Mouse (Mus musculus): ENCODE measurements around the gene Hint2.

Hint2 gene

GRCm38 (mm10) chr4:43656339-43657109 is at the start of gene Hint2:
TSS of gene Hint2 (minus strand) at chr4:43656466.
- peak; percentile 98 for DNase-seq

GRCm38 (mm10) chr4:43705991-43706390 is 49.7 kb upstream of the Hint2 start:
- DNase-seq = no peak

- DNase-seq = no peak
These were observed 47.6 kb upstream of the Hint2 start for GRCm38 (mm10) chr4:43703851-43704250.

- no peak for DNase-seq
These were observed 47.2 kb upstream of the Hint2 start for GRCm38 (mm10) chr4:43703439-43703838.

GRCm38 (mm10) chr4:43700707-43701106 is 44.4 kb upstream of the Hint2 start, which contains the start of gene Olfr70:
TSS of gene Olfr70 (minus strand) at chr4:43700807.
- no peak for DNase-seq

- DNase-seq = peak; percentile 49
These were observed 40.3 kb upstream of the Hint2 start for GRCm38 (mm10) chr4:43696561-43696960.

GRCm38 (mm10) chr4:43695249-43695671 is 39.0 kb upstream of the Hint2 start:
- DNase-seq = no peak

- no peak for DNase-seq
These were observed 38.4 kb upstream of the Hint2 start for GRCm38 (mm10) chr4:43694439-43695248.

- no peak for DNase-seq
These were observed 37.6 kb upstream of the Hint2 start for GRCm38 (mm10) chr4:43693806-43694241.

GRCm38 (mm10) chr4:43691026-43691425 is 34.8 kb upstream of the Hint2 start:
- DNase-seq = no peak

- no peak for DNase-seq
These were observed 33.8 kb upstream of the Hint2 start for GRCm38 (mm10) chr4:43690021-43690420.

GRCm38 (mm10) chr4:43679416-43680043 is 23.3 kb upstream of the Hint2 start:
- DNase-seq = no peak

- no peak for DNase-seq
These were observed 22.3 kb upstream of the Hint2 start for GRCm38 (mm10) chr4:43678541-43678940.

GRCm38 (mm10) chr4:43675608-43676007 is 19.3 kb upstream of the Hint2 start:
- no peak for DNase-seq

- DNase-seq = no peak
These were observed 18.7 kb upstream of the Hint2 start for GRCm38 (mm10) chr4:43674974-43675373.

GRCm38 (mm10) chr4:43673703-43674102 is 17.4 kb upstream of the Hint2 start:
- no peak for DNase-seq

- DNase-seq = peak; percentile 84
These were observed 15.8 kb upstream of the Hint2 start for GRCm38 (mm10) chr4:43672070-43672469.

GRCm38 (mm10) chr4:43669428-43669794 is 13.1 kb upstream of the Hint2 start:
- DNase-seq = peak; percentile 72

- peak; percentile 90 for DNase-seq
These were observed 12.6 kb upstream of the Hint2 start, which contains the start of the genes Tmem8b and Fam221b for GRCm38 (mm10) chr4:43668782-43669427. TSS of gene Tmem8b (plus strand) at chr4:43668971. TSS of gene Fam221b (minus strand) at chr4:43669145.

GRCm38 (mm10) chr4:43666412-43666811 is 10.1 kb upstream of the Hint2 start:
- DNase-seq = no peak

- no peak for DNase-seq
These were observed 880 bp upstream of the Hint2 start for GRCm38 (mm10) chr4:43657146-43657545.

- no peak for DNase-seq
These were observed 469 bp downstream of the Hint2 start for GRCm38 (mm10) chr4:43655656-43656338.
